Mouse (Mus musculus) skeletal muscle tissue, postnatal 0 days (tissue): ENCODE results near the gene Cpne5. TPM values are rescaled to one million over a fixed set of nuclear protein-coding genes. Genes with fewer than 3 reads are reported as not detected.

ENCODE experiments used
- polyA plus RNA-seq: library from polyadenylated mRNA; unstranded; fragments of >200 nt; fragmentation: Nextera tagmentation; extraction: Ambion mirVana; gene quantifications from 2 replicates; pipeline ENCODE4 v1.2.1, GENCODE M21; 2015

Gene Cpne5
- polyA plus RNA-seq: 0.18 and 0.95 TPM in 2 replicates

GRCm38 (mm10) chr17:29237772-29238420 lies at the start of gene Cpne5:
TSS of gene Cpne5 (minus strand) at chr17:29238167.

GRCm38 (mm10) chr17:29268682-29269348 lies 30.8 kb upstream of the Cpne5 start, which contains the start of gene BC004004:
TSS of gene BC004004 (plus strand) at chr17:29268788.

GRCm38 (mm10) chr17:29263840-29264633 lies 26.1 kb upstream of the Cpne5 start, which contains the start of gene Ppil1:
TSS of gene Ppil1 (minus strand) at chr17:29264186.

GRCm38 (mm10) chr17:29113591-29114352 lies 124.2 kb downstream of the Cpne5 start, which contains the start of gene Rab44:
TSS of gene Rab44 (plus strand) at chr17:29114145.

Other genes with a start within 250 kb of the Cpne5 start
- gene Stk38, start 230.2 kb downstream of the Cpne5 start, polyA plus RNA-seq: 58.2 and 58.7 TPM in 2 replicates
- gene Srsf3, start 205.5 kb downstream of the Cpne5 start, polyA plus RNA-seq: 130 and 166 TPM in 2 replicates
- 506 and 575 TPM in 2 replicates for gene Cdkn1a, start 147.2 kb downstream of the Cpne5 start, polyA plus RNA-seq
- 2.3 and 3.9 TPM in 2 replicates for gene Rab44, start 124.0 kb downstream of the Cpne5 start, polyA plus RNA-seq
- 39.0 and 44.8 TPM in 2 replicates for gene Ppil1, start 26.0 kb upstream of the Cpne5 start, polyA plus RNA-seq
- gene BC004004, start 30.6 kb upstream of the Cpne5 start, polyA plus RNA-seq: 105 and 115 TPM in 2 replicates
- gene Pi16, start 79.5 kb upstream of the Cpne5 start, polyA plus RNA-seq: 11.8 and 15.1 TPM in 2 replicates
- gene Mtch1, start 109.8 kb upstream of the Cpne5 start, polyA plus RNA-seq: 185 and 194 TPM in 2 replicates
- gene Fgd2, start 122.7 kb upstream of the Cpne5 start, polyA plus RNA-seq: 4.5 and 5.5 TPM in 2 replicates